Mouse (Mus musculus) Patski (cell line): ENCODE measurements at regions not wholly inside any gene's neighbourhood (a gene's known extent, or its start where the extent isn't known, plus 50 kb on each side); places are given as distances from the start of the nearest gene placed in this dataset.

Source experiments
- ATAC-seq: fragments of 100-300 bp; one replicate; pipeline ENCODE4 v1.8.0; 2021
- CTCF ChIA-PET: fragments of 350-600 bp; sonication (Branson Sonifier 250); formaldehyde crosslinking; loops from one replicate; lab custom pipeline; 2022; ENCODE audit warnings: inconsistent platforms; lab: Charles Lee
- POLR2A ChIA-PET: fragments of 350-600 bp; sonication (Branson Sonifier 250); formaldehyde crosslinking; loops from one replicate; lab custom pipeline; 2022; ENCODE audit warnings: antibody characterized with exemption, inconsistent platforms; lab: Charles Lee
- DNase-seq: peaks from one replicate; pipeline ENCODE4 v3.0.0-alpha.2; 2011; ENCODE audit warnings: low read depth, low spot score
- H3K27me3 ChIP-seq: fragments of 371-371 bp; one replicate; pipeline ENCODE4 v1.5.1; 2021
- CTCF ChIP-seq: fragments of 100-300 bp; IDR thresholded peaks from one replicate; pipeline ENCODE4 v1.5.1; 2021
- in situ Hi-C: fragments of 300-500 bp; cut with MboI; formaldehyde crosslinking; loops from 3 replicates; pipeline ENCODE4 v1.11.1; 2018; ENCODE audit warnings: low pct_unique_long_range_greater_than_20kb, mixed read lengths

- POLR2A ChIA-PET: no interaction called here
- in situ Hi-C loops: no loop called here
- DNase-seq: no peak
- CTCF ChIA-PET: interaction anchor here (1.1 to 2.1 kb wide), 4 partner anchors 9 to 27 kb away, joined by 3 to 5 read pairs (median 4); no protein-coding TSS in a partner anchor
- H3K27me3 ChIP-seq: no peaks in the 10 kb centered on the region
- no peak for TF ChIP-seq CTCF
- no peak for ATAC-seq
Observed at GRCm38 (mm10) chr11:105508660-105509038, 52.1 kb upstream of the March10 start.

DNA sequence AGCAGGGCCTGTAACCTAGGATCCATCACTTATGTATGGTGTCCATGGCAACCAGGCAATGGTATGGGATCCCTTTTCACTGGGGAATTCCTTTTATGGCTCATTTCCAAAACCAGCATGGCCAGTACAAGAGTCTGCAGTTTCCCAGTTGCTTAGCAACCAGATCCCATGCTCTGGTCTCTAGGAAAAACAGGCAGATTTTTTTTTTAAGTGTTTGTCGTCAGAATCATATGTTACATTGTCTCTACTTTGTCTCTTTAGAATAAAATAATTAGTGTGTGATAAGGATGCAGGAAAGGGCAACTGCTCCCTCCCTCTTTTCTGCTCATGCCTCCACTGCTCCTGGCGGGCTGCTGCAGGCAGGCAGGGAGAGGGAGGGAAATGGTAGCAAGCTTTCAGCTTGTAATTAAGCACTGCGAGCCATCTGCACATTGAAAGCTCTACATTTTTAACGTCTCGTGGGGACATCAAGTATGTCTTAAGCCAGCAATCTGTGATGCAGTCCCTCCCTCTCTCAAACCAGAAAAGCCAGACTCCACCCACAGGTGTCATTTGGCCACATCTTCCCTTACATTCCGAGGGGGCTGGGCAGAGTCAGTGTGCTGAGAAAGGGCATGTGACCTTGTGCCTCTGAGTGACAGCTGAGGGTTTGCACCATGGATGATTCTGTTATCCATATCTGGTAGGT lies 51.6 kb upstream of the March10 start:
- no peak for DNase-seq
- ATAC-seq: no peak
- ChIA-PET CTCF (interaction anchor here (1.1 to 2.1 kb wide), 4 partner anchors 9 to 28 kb away, joined by 3 to 5 read pairs (median 4); no protein-coding TSS in a partner anchor), POLR2A (no interaction called here)
- TF ChIP-seq CTCF: no peak
- in situ Hi-C loops: no loop called here
- H3K27me3 ChIP-seq: no peaks in the 10 kb centered on the region

DNA sequence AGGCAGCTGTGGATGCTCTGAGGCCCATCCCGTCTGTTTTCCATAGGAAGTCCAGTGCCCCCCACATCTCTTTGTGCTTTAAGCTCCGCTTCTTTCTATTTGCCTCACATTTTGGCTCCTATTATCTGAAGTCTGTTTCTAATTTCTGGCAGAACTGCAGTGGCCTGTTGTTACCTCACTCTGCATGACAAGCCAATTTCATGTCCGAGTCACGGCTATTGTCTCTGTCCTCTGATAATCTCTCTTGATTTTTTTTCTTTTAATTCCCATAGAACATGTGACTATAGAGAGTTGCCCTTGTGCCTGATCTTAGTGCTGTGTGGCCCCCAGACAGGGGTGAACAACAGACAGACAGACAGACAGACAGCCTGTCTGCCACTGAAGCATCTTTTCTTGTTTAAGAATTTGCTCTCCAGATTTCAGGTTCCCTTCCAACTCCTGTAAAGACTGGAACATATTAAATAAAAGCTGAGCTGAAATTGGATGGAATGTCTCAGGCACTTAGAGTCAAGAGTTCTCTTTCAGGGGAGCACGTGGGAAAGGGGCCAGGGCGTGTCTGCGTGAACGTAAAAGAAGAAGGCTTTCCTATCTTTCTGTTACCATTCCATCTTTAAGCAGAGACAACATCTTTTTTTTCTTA lies 50.9 kb upstream of the March10 start:
- ChIA-PET CTCF (interaction anchor here (1.1 to 2.1 kb wide), 2 partner anchors 8 to 10 kb away, joined by 4 to 5 read pairs; no protein-coding TSS in a partner anchor), POLR2A (no interaction called here)
- in situ Hi-C loops: no loop called here
- ATAC-seq: no peak
- no peaks in the 10 kb centered on the region for H3K27me3 ChIP-seq
- DNase-seq: no peak
- TF ChIP-seq CTCF: no peak
